Mouse (Mus musculus): ENCODE results near the gene Olfr530.

Olfr530 gene

GRCm38 (mm10) chr7:140376231-140376630 lies at the start of gene Olfr530:
TSS of gene Olfr530 (minus strand) at chr7:140376331.
- DNase-seq (ENCODE audit: low spot score): no peak

- no peak for DNase-seq (ENCODE audit: low spot score)
Measured at GRCm38 (mm10) chr7:140421539-140421938, 45.4 kb upstream of the Olfr530 start, which contains the start of gene Olfr532. TSS of gene Olfr532 (minus strand) at chr7:140421639.

- DNase-seq (ENCODE audit: low spot score): no peak
Measured at GRCm38 (mm10) chr7:140402818-140403217, 26.7 kb upstream of the Olfr530 start, which contains the start of gene Olfr531. TSS of gene Olfr531 (minus strand) at chr7:140402918.

- DNase-seq (ENCODE audit: low spot score): no peak
Measured at GRCm38 (mm10) chr7:140376911-140377310, 780 bp upstream of the Olfr530 start.

- no peak for DNase-seq (ENCODE audit: low spot score)
Measured at GRCm38 (mm10) chr7:140374300-140374699, 1.8 kb downstream of the Olfr530 start.

- no peak for DNase-seq (ENCODE audit: low spot score)
Measured at GRCm38 (mm10) chr7:140361571-140361970, 14.6 kb downstream of the Olfr530 start, which contains the start of gene Olfr60. TSS of gene Olfr60 (minus strand) at chr7:140361671.

GRCm38 (mm10) chr7:140333717-140334116 lies 42.4 kb downstream of the Olfr530 start, which contains the start of gene Olfr527:
TSS of gene Olfr527 (plus strand) at chr7:140334017.
- no peak for DNase-seq (ENCODE audit: low spot score)

GRCm38 (mm10) chr7:140329766-140330304 lies 46.3 kb downstream of the Olfr530 start:
- DNase-seq (ENCODE audit: low spot score): no peak
